Mouse (Mus musculus) cerebellum, adult 2 months (tissue): Measurements from ENCODE around the gene Sox5. TPM values are rescaled to one million over a fixed set of nuclear protein-coding genes. Genes with fewer than 3 reads are reported as not detected.

Source experiments
- DNase-seq, 2 experiments: peaks; one replicate each; pipeline ENCODE4 v3.0.0; 2021
- H3K27ac ChIP-seq: fragments of 200-500 bp; 2 replicates; pipeline ENCODE4 v1.5.1; 2012; ENCODE audit warnings: low read length, control low read depth, inconsistent platforms; ENCODE audit not compliant: insufficient read depth
- H3K27me3 ChIP-seq: fragments of 200-500 bp; 2 replicates; pipeline ENCODE4 v1.6.1; 2012; ENCODE audit warnings: inconsistent platforms, mild to moderate bottlenecking, low read length, moderate library complexity; ENCODE audit not compliant: control insufficient read depth, insufficient read depth
- H3K4me1 ChIP-seq: fragments of 200-500 bp; 2 replicates; pipeline ENCODE4 v1.6.1; 2011; ENCODE audit warnings: low read length; ENCODE audit not compliant: control insufficient read depth, insufficient read depth
- H3K4me3 ChIP-seq: fragments of 200-500 bp; replicated peaks from 2 replicates; pipeline ENCODE3; 2011; ENCODE audit warnings: mild to moderate bottlenecking, low read depth, low read length, control low read depth; ENCODE audit not compliant: insufficient read depth
- CTCF ChIP-seq: fragments of 200-500 bp; IDR thresholded peaks from 2 replicates; pipeline ENCODE4 v1.5.1; 2011; ENCODE audit warnings: low read depth, mild to moderate bottlenecking, control low read depth, low read length, moderate library complexity, borderline replicate concordance; ENCODE audit not compliant: insufficient read depth
- POLR2A ChIP-seq: fragments of 200-500 bp; IDR thresholded peaks from 2 replicates; pipeline ENCODE4 v1.6.1; 2011; ENCODE audit warnings: low read length, control low read depth, borderline replicate concordance; ENCODE audit not compliant: insufficient read depth
- WGBS: fragments of 180-500 bp; shearing (Covaris S2); methylation state at CpG from one replicate; pipeline ENCODE4 v1.1.7; 2018; 5-methylcytosine and 5-hydroxymethylcytosine counted together
- polyA plus RNA-seq: library from polyadenylated mRNA; depleted of rRNA; stranded (reverse); fragments of >200 nt; gene quantifications from 2 replicates; pipeline ENCODE4 v1.2.3, GENCODE M21; 2012

Gene Sox5
- polyA plus RNA-seq, 1 experiment = 13.3 TPM

DNA sequence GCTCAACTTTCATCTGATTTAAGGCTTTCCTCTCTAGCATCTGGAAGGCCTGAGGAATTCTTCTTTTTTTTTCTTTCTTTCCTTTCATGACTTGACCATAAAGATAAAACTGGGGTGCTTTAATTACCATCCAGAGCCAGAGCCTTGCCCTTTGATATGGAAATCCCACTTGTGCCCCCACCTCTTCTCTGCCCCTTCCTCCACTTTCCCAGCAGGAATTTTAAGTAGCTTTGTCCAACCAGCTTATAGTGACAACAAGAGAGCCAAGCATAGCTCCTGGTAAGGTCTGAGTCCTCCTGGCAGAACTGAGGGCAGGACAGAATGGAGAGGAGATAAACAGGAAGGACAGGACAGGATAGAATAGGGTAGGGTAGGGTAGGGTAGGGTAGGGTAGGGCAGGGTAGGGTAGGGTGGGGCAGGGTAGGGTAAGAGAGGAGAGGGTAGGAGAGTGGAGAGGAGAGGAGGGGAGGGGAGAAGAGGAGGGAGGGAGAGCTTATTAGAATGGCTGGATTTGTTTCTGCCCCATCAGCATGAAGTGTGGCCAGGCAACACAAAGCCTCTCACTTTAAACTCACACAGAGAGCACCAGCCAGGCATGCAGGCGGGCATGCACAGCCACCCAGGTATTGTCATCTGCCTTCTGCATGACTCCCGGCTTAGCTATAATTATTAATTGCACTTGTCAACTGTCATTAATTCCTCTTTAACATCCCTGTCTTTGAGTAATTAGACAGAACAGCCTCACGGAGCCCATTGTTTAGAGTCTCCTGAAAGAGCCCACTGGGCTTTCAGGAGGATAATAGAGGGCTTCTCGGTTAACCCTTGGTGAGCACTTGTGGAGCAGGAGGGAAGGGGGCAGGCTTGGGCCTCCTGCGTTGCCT is 300.9 kb downstream of the Sox5 start:
- no peak overlapping the region for H3K27ac ChIP-seq
- no peaks in the 10 kb centered on the region for H3K4me1 ChIP-seq
- WGBS = 66% methylated on average over 5 of the region's 5 CpGs
- TF ChIP-seq POLR2A = no peak
- no peak for TF ChIP-seq CTCF
- no peaks in the 10 kb centered on the region for H3K27me3 ChIP-seq
- no peak overlapping the region for H3K4me3 ChIP-seq
- DNase-seq = no peak

DNA sequence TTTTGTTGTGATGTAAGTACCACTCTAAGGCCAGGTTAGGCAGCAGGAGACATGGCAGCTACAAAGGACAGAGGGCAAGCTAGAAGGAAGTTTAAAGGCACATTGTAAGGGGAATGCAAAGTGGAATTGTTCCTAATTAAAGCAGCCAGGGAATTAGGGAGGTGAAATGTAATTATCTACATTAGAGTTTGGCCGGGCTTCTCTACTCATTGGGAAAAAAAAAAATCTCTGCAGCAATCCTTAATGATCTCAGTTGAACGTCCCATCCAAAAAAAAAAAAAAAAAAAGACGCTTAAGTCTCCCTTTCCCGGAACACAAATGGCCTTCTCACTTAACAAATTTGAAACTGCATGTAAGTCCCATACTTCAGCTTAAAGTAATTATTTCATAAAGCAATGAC is 301.9 kb downstream of the Sox5 start:
- 86% methylated on average over 4 of the region's 4 CpGs for WGBS
- no peak overlapping the region for H3K27ac ChIP-seq
- TF ChIP-seq CTCF (no peak), POLR2A (no peak)
- H3K27me3 ChIP-seq = no peaks in the 10 kb centered on the region
- DNase-seq = no peak
- no peaks in the 10 kb centered on the region for H3K4me1 ChIP-seq
- H3K4me3 ChIP-seq = no peak overlapping the region

DNA sequence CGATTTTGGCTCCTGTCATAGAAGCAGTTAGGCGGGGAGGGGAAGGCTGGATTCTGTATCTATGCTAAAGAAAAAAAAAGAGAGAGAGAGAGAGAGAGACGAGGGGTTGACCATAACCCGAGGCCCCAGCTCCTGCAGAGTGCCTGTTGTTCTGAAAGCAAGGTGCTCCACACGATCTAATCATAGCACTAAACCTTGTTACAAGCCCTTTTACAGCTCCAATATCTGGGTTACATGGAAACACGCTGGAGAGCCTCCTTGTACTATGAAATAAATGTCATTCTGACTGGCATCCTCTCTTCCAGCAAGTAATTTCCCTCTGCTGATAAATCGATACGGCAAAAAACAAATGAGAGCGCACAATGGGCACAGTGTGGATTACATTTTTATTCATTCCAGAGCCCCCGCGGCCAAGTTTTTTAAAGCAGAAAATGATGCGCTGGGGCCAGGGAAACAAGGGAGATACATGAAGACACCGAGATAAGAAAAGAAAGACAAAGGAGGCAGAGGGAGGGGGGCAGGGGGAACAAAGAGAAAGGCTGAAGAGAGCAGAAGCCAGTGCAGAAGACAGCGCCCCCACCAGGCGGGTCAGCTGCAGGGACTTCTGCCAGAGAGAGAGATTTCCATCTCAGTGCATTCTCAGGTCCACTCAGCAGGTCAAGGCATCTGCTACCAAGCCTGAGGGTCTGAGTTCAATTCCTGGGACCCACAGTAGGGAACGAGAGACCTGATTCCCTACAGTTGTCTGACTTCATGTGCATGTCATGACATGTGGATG is 304.3 kb downstream of the Sox5 start:
- H3K4me3 ChIP-seq = no peak overlapping the region
- H3K4me1 ChIP-seq = no peaks in the 10 kb centered on the region
- TF ChIP-seq POLR2A (no peak), CTCF (no peak)
- 43% methylated on average over 16 of the region's 16 CpGs for WGBS
- no peak overlapping the region for H3K27ac ChIP-seq
- no peak for DNase-seq
- H3K27me3 ChIP-seq = no peaks in the 10 kb centered on the region

DNA sequence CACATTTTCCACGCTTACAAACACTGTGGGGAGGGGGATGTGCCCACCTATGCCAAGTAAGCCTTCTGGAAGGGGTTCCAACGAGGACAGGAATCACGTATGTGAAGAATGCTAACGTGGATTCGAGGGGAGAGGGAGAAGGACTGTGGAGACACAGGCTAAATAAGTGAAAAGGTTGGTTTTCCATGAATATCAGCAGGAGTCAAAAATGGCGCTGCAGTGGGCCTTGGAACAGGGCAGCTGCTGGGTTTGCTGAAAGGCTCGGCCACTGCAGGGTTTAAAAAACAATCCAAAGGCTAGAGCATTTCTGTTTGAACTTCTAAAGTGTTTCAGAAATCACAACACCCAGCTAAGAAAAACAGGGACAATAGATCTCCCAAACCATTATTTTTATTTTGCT is 308.3 kb downstream of the Sox5 start:
- peaks cover 8% of the 10 kb centered on the region; the same call in 1 of the 2 replicates for H3K4me1 ChIP-seq
- 85% methylated on average over 7 of the region's 7 CpGs for WGBS
- no peak overlapping the region for H3K27ac ChIP-seq
- TF ChIP-seq POLR2A = no peak
- TF ChIP-seq CTCF = no peak
- H3K27me3 ChIP-seq = no peaks in the 10 kb centered on the region
- DNase-seq = no peak
- no peak overlapping the region for H3K4me3 ChIP-seq

DNA sequence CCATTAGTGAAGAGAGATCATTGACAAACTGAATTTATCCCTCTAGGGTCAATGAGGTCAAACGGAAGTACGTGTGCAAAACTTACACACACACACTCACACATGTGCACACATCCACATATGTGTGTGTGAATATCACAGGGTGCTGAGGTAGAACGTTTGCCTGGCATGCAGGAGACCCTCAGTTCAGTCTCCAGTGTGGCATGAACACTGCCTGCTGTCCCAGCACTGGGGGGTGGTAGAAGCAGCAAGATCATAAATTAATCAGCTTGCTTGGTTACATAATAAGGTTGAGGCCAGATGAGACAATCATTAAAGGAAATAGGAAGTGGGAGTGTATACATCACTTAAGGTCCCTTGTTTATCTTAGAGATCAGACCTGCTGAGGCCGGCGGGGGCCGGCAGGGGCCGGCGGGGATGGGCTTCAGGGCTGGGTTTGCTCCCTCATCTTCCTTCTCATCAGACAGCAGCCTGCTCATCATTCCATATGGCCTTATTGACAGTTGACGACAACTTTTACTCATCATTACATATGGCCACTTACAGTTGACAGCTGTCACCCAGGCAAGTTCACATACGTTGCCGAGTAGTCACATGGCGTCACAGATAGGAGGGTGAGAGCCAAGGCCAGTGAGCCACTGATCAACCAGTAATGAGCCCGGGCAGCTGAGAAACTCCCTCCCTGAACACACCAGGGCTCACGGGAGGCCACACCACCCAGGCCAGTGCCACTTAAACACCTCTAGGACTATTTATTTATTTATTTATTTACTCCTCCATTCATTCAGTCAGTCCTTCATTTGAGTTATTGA is 309.5 kb downstream of the Sox5 start:
- no peaks in the 10 kb centered on the region for H3K27me3 ChIP-seq
- peaks cover 8% of the 10 kb centered on the region; the same call in 1 of the 2 replicates for H3K4me1 ChIP-seq
- WGBS = 81% methylated on average over 14 of the region's 14 CpGs
- DNase-seq = no peak
- no peak overlapping the region for H3K4me3 ChIP-seq
- no peak for TF ChIP-seq POLR2A
- TF ChIP-seq CTCF = no peak
- H3K27ac ChIP-seq = no peak overlapping the region

DNA sequence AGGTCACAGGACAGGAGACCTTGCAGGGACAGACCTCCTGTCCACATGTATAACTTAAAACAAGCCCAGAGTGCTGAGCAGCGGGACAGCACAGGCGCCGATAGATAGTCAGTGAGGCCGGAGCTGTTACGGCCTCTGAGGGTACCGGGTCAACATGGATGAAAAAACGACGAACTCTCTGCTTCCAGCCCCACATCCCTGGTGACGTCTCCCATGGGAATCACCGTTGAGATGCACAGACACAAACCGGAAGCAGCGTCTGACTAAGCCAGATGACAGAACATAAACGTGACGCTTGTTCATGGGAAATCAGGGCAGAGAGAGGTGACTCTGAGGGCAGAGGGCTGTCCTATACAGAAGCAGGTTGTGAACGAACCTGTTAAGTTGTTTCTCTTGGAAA is 315.1 kb downstream of the Sox5 start:
- 77% methylated on average over 15 of the region's 15 CpGs for WGBS
- TF ChIP-seq POLR2A (no peak), CTCF (no peak)

DNA sequence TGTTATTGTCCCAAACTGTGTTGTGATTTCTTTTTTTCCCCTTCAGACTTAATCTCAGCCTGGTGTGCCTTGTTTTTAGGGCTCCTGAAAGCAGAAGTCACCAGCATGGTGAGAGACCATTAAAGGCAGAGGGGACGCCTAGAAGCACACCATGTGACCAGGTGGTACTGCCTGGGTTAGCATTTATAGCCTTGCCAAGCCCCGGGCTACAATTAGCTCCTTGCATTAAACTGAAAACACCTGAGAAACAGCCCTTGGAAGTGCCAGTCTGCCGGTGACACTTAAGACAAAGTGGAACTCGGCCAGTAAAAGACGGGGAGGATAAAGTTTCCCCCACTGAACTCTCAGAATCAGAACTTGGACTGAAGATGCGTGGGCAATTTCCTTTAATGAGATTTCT is 318.1 kb downstream of the Sox5 start:
- 70% methylated on average over 6 of the region's 6 CpGs for WGBS
- Histone ChIP-seq H3K4me1 (peaks cover 7% of the 10 kb centered on the region), H3K27me3 (no peaks in the 10 kb centered on the region), H3K27ac (no peak overlapping the region), H3K4me3 (no peak overlapping the region)
- DNase-seq = no peak
- TF ChIP-seq CTCF (no peak), POLR2A (no peak)

More for the DNA sequence above, 315.1 kb downstream of the Sox5 start:
- Histone ChIP-seq H3K4me1 (peaks cover 5% of the 10 kb centered on the region; the same call in 1 of the 2 replicates), H3K27ac (no peak overlapping the region), H3K4me3 (no peak overlapping the region), H3K27me3 (no peaks in the 10 kb centered on the region)
- no peak for DNase-seq
